Mouse (Mus musculus) midbrain, embryonic 13.5 days (tissue): ENCODE measurements around the gene Vti1a. TPM values are rescaled to one million over a fixed set of nuclear protein-coding genes. Genes with fewer than 3 reads are reported as not detected.

Experiments used
- ATAC-seq: fragments of 200-750 bp; cut with Nextera tagmentation; 2 replicates; pipeline ENCODE4 v1.8.0; 2017; ENCODE audit warnings: mild to moderate bottlenecking, moderate TSS enrichment, moderate library complexity
- H3K27ac ChIP-seq: fragments of 300-500 bp; sonication (generic); 2 replicates; pipeline ENCODE4 v1.5.1; 2015; ENCODE audit warnings: inconsistent platforms, mild to moderate bottlenecking, moderate library complexity
- H3K27me3 ChIP-seq: fragments of 300-500 bp; sonication (generic); 2 replicates; pipeline ENCODE4 v1.6.1; 2015; ENCODE audit warnings: mild to moderate bottlenecking, inconsistent platforms
- H3K36me3 ChIP-seq: fragments of 300-500 bp; sonication (generic); 2 replicates; pipeline ENCODE4 v1.6.1; 2015; ENCODE audit warnings: mild to moderate bottlenecking, inconsistent platforms
- H3K4me1 ChIP-seq: fragments of 300-500 bp; sonication (generic); replicated peaks from 2 replicates; pipeline ENCODE4 v1.6.1; 2015; ENCODE audit warnings: inconsistent platforms
- H3K4me2 ChIP-seq: fragments of 300-500 bp; sonication (generic); replicated peaks from 2 replicates; pipeline ENCODE4 v1.6.1; 2015; ENCODE audit warnings: moderate library complexity, mild to moderate bottlenecking, inconsistent platforms
- H3K4me3 ChIP-seq: fragments of 300-500 bp; sonication (generic); replicated peaks from 2 replicates; pipeline ENCODE4 v1.5.1; 2015; ENCODE audit warnings: mild to moderate bottlenecking, inconsistent platforms
- H3K9ac ChIP-seq: fragments of 300-500 bp; sonication (generic); replicated peaks from 2 replicates; pipeline ENCODE4 v1.6.1; 2015; ENCODE audit warnings: mild to moderate bottlenecking, inconsistent platforms
- H3K9me3 ChIP-seq: fragments of 300-500 bp; sonication (generic); 2 replicates; pipeline ENCODE4 v1.6.1; 2016; ENCODE audit warnings: mild to moderate bottlenecking, inconsistent platforms
- WGBS: fragments of 180-500 bp; shearing (Covaris S2); methylation state at CpG from one replicate; pipeline ENCODE4 v1.1.7; 2015; 5-methylcytosine and 5-hydroxymethylcytosine counted together
- polyA plus RNA-seq: library from polyadenylated mRNA; unstranded; fragments of >200 nt; fragmentation: Nextera tagmentation; extraction: Ambion mirVana; gene quantifications from 2 replicates; pipeline ENCODE4 v1.2.1, GENCODE M21; 2015

The Vti1a gene
- polyA plus RNA-seq, 1 experiment from 2014 or later = 31.4 TPM

DNA sequence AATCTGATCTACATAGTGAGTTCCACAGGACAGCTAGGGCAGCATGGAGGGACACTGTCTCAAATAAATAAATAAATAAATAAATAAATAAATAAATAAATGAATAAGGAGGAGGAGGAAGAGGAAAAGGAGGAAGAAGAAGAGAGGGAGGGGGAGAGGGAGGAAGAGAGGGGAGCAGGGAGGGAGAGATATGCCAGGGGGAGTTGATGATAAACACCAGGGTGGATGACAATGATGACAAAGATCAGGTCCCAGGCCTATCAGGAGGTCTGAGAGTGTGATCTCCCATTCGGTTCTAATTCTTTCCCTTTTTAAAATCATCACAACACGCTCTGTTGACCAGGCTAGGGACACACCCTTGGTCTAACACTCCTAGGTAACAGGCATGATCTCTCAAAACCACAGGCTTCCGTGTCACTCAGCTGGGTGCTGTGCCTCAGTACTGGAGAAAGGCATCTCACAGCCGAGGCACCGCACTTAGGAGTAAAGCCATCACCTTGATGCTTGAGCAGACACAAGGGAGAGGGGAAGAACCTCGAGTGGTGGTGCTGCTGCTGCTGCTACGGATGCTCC lies 336.7 kb downstream of the Vti1a start:
- no peak for ATAC-seq
- no peak overlapping the region for H3K4me3 ChIP-seq
- no peak overlapping the region for H3K27ac ChIP-seq
- no peak overlapping the region for H3K9ac ChIP-seq
- H3K4me2 ChIP-seq = no peak overlapping the region
- H3K36me3 ChIP-seq = no peaks in the 10 kb centered on the region
- H3K9me3 ChIP-seq = no peaks in the 10 kb centered on the region
- no peaks in the 10 kb centered on the region for H3K4me1 ChIP-seq
- no peaks in the 10 kb centered on the region for H3K27me3 ChIP-seq
- 93% methylated on average over 7 of the region's 7 CpGs for whole genome bisulfite sequencing

- ATAC-seq = no peak
- Histone ChIP-seq H3K27ac (no peak overlapping the region), H3K9me3 (no peaks in the 10 kb centered on the region), H3K27me3 (no peaks in the 10 kb centered on the region), H3K9ac (no peak overlapping the region), H3K4me2 (no peak overlapping the region), H3K36me3 (no peaks in the 10 kb centered on the region), H3K4me3 (no peak overlapping the region), H3K4me1 (peaks cover 5% of the 10 kb centered on the region; the same call in 1 of the 2 replicates)
- 92% methylated on average over 11 of the region's 11 CpGs for WGBS
Measured at GRCm38 (mm10) chr19:55660165-55660564, 344.1 kb downstream of the Vti1a start.

GRCm38 (mm10) chr19:55662521-55663223 lies 346.6 kb downstream of the Vti1a start:
- peak overlapping the region; percentile 65 for H3K27ac ChIP-seq
- WGBS = 34% methylated on average over 5 of the region's 5 CpGs
- H3K4me1 ChIP-seq = peaks cover 5% of the 10 kb centered on the region; the same call in 1 of the 2 replicates
- no peaks in the 10 kb centered on the region for H3K27me3 ChIP-seq
- H3K4me3 ChIP-seq = no peak overlapping the region
- H3K36me3 ChIP-seq = no peaks in the 10 kb centered on the region
- no peak overlapping the region for H3K4me2 ChIP-seq
- no peaks in the 10 kb centered on the region for H3K9me3 ChIP-seq
- no peak overlapping the region for H3K9ac ChIP-seq
- peak; percentile 43 for ATAC-seq

DNA sequence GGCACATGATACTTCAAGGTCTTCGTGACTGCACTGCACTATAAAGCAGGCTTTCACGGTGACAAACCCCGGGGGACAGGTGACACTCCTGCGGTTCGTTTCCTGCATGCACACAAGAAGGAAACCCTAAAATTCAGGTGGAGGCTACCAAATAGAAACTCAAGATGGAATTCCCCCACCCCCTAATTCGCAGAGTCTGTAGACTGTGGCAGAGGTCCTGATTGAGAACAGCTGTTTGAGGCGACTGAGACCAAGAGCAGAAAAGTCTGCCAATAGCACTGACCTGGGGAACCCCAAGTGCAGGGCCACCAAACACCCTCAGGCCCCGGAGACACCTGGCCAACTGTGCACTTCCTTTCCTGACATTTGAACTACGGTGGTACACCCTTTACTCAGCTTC lies 351.7 kb downstream of the Vti1a start:
- H3K4me2 ChIP-seq = no peak overlapping the region
- no peaks in the 10 kb centered on the region for H3K36me3 ChIP-seq
- no peak for ATAC-seq
- 93% methylated on average over 9 of the region's 9 CpGs for WGBS
- H3K9me3 ChIP-seq = no peaks in the 10 kb centered on the region
- H3K27ac ChIP-seq = no peak overlapping the region
- no peaks in the 10 kb centered on the region for H3K4me1 ChIP-seq
- no peak overlapping the region for H3K9ac ChIP-seq
- no peak overlapping the region for H3K4me3 ChIP-seq
- no peaks in the 10 kb centered on the region for H3K27me3 ChIP-seq

DNA sequence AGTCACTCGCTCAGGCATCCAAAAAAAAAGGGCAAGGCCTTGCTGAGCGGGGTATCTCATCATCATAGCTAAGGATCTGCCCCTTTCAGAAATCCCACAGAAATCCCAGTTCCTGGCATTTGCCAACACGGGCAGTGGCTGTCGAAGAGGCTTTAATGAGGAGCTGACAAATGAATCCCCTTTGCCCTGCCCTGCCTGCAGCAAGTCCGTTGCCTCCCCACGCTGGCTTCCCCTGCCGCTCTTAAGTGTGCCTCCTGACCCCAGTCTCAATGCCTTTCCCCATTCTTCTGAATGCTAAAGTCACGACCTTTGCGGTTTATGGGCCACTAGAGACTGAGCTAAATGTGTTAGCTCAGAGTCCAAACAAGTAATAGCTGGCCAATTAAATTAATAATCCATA lies 352.8 kb downstream of the Vti1a start:
- no peak overlapping the region for H3K9ac ChIP-seq
- no peaks in the 10 kb centered on the region for H3K36me3 ChIP-seq
- ATAC-seq = no peak
- no peaks in the 10 kb centered on the region for H3K4me1 ChIP-seq
- H3K9me3 ChIP-seq = no peaks in the 10 kb centered on the region
- WGBS = 51% methylated on average over 9 of the region's 9 CpGs
- H3K27me3 ChIP-seq = no peaks in the 10 kb centered on the region
- no peak overlapping the region for H3K4me3 ChIP-seq
- H3K4me2 ChIP-seq = no peak overlapping the region
- H3K27ac ChIP-seq = no peak overlapping the region

Other genes starting within 250 kb of the Vti1a start
- gene Gpam, start 189.1 kb upstream of the Vti1a start, polyA plus RNA-seq = 21.7 and 21.8 TPM in 2 replicates
- gene Tectb, start 135.6 kb upstream of the Vti1a start, polyA plus RNA-seq = 0.30 and 0.83 TPM in 2 replicates
- gene Gucy2g, start 75.1 kb upstream of the Vti1a start, polyA plus RNA-seq = 0.07 TPM in 1 of 2 replicates, not detected in the other
- 9.9 TPM in 2 replicates for gene Acsl5, start 64.4 kb upstream of the Vti1a start, polyA plus RNA-seq
- gene Zdhhc6, start 263 bp upstream of the Vti1a start, polyA plus RNA-seq = 74.3 and 76.0 TPM in 2 replicates